Mouse (Mus musculus): ENCODE measurements around the gene Slc25a36.

Slc25a36 gene

DNA sequence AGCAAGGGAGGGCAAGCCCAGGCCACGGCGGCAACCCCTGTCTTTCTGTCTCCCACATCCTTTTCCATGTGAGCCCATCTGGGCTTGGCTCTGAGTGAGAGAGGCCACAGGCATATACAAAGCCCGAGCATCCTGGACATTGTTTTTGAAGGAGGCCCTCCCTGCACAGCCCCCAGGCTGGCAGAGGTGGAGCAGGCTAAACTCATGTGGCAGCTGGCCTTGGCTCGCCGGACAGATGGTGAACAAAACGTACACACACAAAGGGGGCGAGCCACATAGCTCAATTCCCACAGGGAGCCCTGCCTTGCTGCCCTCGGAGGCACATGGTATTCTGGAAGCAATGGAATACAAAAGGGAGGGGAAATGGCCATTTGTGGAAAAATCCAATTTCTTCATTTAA lies 59.8 kb downstream of the Slc25a36 start:
- no peak for DNase-seq (ENCODE audit: low read depth, low spot score)

DNA sequence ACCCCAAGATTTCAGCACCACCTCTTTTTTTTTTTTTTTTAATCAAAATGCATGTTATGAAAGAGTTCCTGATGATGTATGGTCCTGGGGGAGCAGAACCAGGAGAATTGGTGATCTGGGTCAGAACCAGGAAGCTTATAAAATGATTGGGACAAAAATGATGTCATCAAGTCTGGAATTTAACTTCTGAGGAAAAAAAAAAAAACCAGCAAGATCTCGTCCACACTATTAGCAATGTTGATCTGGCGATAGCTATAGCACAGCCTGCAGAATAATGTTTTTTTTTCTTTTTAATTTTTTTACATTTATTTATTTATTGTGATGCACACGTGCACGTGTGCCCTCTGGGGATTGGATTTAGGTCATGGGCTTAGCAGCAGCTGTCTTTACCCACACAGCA lies 64.7 kb downstream of the Slc25a36 start:
- no peak for DNase-seq (ENCODE audit: low read depth, low spot score)

DNA sequence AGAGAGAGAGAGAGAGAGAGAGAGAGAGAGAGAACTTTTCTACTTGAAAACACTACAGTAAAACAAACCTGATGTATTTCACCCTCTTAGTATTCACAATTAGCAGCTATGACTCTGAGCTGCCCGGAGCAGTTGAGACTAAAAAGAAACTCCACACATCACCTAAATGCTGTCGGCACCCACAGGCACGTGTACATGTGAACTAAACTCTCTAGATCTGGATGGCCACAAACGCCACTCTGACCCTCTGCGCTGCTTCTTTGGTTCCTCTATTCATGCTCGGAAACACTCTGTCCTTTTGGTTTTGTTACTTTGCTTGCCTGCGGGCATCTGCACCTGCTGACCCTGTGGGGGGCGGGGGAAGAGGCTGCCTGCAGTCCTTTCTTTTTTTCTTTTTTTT lies 69.3 kb downstream of the Slc25a36 start:
- no peak for DNase-seq (ENCODE audit: low read depth, low spot score)

DNA sequence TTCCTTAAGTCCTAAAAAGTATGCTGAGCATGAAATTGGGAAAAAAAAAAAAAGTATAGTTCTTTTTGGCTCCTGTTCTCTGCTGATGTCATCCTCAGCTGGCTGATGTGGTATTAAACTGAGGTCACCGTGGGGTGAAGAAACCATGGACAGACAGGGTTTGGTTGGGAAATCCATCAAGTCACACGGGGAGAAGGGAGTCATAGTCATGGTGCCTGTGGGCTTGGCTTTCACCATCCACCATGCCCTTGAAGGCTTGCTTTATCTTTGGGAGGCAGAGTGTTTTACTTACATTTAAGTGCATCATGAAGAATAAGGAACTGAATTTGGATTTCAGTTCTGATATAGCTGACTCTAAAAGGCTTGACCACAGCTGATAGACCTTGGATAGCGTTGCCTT lies 72.9 kb downstream of the Slc25a36 start:
- DNase-seq (ENCODE audit: low read depth, low spot score): no peak

DNA sequence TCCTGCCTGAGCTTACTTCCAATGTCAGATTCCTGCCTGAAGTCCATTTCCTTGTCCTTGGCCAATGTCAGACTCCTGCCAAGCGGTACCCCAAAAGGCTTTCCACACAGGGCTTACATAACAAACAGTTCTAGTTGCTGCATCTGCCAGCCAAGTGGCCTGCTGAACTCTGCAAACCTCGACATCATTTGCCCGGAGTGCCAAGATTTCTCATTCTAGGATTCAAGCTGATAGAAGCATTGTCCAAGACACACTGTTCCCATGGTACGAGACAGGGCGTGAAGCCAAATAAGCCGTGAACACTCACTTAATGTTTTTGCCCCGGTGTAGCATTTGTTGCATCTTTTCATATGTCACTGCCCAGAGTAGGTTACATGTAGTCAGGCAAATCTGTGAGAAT lies 74.3 kb downstream of the Slc25a36 start:
- no peak for DNase-seq (ENCODE audit: low read depth, low spot score)

DNA sequence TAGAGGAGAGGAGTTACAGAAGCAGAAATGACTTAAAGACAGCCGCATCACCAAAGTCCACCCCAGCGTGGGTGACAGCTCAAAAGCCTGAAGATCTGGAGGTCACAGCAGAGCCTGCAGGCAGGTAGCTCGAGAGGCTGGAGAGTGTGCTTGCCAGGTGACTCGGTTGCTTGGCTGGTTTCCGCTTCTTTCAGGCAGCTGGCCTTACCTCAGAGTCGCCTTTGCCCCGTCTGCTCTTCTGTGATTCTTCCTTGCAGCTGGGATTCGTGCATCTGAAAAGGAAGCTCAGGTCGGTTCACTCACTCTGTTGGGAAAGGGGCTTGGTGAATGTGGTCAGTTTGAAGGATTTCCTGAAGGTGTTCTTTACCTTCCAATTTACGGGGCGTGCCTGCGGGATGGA lies 83.6 kb downstream of the Slc25a36 start:
- no peak for DNase-seq (ENCODE audit: low read depth, low spot score)

DNA sequence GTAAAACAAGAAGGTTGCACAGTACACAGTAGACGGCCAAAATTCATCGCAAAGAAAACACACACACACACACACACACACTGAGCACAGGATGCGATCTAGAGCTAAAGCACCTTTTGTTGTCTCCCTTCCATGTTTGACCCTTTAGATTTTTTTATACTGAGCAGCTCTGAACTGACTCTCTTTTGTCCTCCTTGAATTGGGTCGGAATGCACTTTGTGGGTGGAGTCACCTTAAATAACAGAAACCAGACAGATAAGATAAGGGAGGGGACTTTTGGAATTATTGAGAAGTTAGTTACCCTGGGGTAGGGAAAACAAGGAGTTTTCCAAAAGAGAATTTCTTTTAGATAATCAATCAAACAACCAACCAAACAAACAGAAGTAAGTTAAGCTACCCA lies 85.0 kb downstream of the Slc25a36 start:
- DNase-seq (ENCODE audit: low read depth, low spot score): no peak

Measured in retina, adult 2 months (tissue).